Mouse (Mus musculus): Measurements from ENCODE around the gene Wdr25.

Wdr25 gene

GRCm38 (mm10) chr12:108938844-108939243, 45.4 kb downstream of the Wdr25 start:
- no peak for DNase-seq

- DNase-seq = no peak
Observed at GRCm38 (mm10) chr12:108939317-108939716, 45.9 kb downstream of the Wdr25 start.

- no peak for DNase-seq
Observed at GRCm38 (mm10) chr12:108940255-108940654, 46.8 kb downstream of the Wdr25 start.

DNA sequence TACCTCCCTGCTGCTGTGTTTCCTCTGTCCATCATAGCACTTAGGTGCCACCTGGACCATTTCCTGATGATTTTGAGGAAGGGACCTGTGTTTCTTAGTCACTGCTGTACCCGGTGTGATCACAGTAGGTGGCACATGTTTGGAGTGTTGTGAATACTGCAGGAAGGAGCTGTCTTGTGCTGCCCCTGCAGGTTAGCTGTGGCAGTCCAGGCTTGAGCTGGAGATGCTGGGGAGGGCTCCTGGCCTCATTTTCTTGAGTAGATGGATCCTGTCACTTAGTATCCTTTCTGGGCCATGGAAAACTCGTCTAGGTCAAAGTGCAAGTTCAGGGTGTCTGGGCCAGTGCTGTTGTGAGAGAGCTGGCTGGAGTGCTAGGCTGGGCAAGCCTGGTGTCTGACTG, 47.9 kb downstream of the Wdr25 start:
- no peak for DNase-seq

GRCm38 (mm10) chr12:108942203-108942923, 48.9 kb downstream of the Wdr25 start:
- no peak for DNase-seq

- DNase-seq = no peak
Observed at GRCm38 (mm10) chr12:108953011-108953550, 59.6 kb downstream of the Wdr25 start.

- DNase-seq = no peak
Observed at GRCm38 (mm10) chr12:108953838-108954237, 60.4 kb downstream of the Wdr25 start.

DNA sequence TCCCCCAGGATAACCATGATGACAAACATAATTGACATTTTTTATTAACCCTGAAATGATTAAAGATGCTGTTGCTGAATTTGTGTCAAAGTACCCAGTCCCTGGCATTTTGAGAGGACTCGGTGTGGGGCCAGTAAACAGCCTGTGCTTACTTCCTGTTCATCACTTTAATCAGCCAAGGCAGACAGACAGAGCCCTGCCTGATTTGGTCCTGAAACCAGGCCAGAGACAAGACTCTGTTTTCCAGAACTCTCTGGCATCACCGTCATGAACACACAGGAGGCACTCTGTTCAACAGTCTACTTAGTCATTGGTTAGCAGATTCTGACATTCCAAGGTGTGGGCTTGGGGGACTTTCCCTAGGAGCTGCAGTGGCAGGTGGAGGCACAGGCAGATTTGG, 61.0 kb downstream of the Wdr25 start:
- no peak for DNase-seq

GRCm38 (mm10) chr12:108958483-108958882, 65.1 kb downstream of the Wdr25 start:
- DNase-seq = no peak

DNA sequence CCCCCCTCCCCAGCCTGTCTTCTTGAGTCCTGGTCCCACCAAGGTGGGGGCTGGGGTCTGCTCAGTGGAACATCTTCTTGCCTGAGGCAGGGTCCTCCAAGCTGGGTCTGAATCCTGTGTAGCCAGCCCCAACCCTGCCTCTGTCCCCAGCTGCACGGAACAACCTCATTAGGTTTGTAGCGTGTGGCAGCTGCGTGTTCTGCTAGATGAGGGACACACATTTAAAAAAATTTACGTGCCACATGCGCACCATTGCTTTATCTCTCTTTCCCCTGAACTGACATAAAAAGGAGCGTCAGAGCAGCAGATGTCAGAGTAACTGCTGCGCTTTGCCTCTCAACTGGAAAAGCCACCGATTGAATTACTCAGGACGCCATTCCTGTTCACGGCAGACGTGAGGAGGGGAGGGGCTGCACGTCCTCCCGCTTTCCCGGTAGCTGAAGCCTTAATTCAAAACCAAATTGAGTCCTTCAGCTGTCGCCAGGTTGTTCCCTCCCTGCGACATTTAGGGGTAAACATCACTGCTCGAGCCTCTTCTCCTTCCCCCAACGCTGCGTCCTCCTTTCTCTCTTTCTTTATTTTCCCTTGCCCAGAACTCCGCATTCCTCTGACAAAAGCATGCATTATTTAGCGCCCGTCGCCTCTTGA, 65.7 kb downstream of the Wdr25 start:
- no peak for DNase-seq

DNA sequence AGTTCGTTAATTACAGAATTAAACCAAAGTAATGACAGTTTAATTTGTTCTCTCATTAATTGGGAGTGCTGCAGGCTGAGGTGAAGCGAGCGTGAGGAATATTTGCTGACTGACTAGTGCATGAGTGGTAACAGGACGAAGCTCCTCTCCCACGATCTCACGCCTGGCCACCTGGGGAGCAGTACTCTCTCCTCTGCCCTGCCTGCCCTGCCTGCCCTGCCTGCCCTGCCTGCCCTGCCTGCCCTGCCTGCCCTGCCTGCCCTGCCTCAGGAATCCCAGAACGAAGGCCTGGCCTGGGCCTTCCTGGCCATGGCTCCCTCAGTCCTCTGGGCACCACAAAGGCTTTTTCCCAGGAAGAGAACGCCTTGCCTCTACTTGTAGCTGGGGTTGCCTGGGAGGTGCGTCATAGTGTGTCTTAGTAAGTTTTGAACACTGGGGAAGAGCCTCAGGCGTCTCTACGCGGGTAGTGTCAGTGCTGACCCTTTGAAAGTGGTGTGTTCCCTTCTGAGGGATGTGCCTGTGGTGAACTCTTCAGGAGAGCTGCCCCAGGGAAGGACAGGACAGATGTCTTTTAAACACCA, 66.3 kb downstream of the Wdr25 start:
- no peak for DNase-seq

- peak; percentile 97 for DNase-seq
Observed at GRCm38 (mm10) chr12:108960225-108960624, 66.8 kb downstream of the Wdr25 start.

GRCm38 (mm10) chr12:108967631-108968030, 74.2 kb downstream of the Wdr25 start:
- no peak for DNase-seq

DNA sequence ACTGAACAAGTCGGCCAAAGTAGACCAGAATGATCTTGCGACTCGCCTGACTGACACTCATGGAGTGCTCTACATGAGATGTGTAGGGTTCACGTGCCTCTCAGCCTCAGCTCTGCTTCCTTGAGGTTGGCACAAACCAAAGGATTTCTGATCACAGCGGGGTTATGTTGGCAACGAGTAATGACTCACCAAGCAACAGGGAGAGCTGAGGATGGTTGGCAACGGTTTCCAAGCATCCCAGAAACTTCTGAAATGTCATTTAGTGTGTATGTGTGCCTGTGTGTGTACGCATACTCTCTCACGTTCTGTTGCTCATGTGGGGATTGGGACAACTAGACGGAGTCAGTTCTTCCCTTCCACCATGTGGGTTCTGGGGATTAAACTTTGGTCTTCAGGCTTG, 74.6 kb downstream of the Wdr25 start:
- no peak for DNase-seq

- no peak for DNase-seq
Observed at GRCm38 (mm10) chr12:108971446-108971845, 78.0 kb downstream of the Wdr25 start.

DNA sequence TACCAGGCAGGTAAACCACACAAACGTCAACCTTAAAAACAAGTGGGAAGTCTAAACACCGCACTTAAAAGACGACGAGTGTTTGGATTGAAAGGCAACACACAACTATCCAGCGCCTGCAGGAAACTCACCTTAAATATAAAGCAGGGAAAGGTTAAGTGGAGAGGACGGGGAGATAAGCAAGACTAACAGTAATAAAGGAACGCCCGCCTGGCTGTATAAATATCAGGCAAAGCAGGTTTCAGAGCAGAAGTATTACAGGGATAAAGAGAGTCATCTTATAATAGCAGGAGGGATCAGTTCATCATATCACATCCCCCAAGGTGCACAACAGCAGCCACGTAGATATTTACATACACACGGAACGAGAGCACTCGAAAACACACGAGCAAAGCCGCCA, 78.8 kb downstream of the Wdr25 start:
- DNase-seq = no peak

DNA sequence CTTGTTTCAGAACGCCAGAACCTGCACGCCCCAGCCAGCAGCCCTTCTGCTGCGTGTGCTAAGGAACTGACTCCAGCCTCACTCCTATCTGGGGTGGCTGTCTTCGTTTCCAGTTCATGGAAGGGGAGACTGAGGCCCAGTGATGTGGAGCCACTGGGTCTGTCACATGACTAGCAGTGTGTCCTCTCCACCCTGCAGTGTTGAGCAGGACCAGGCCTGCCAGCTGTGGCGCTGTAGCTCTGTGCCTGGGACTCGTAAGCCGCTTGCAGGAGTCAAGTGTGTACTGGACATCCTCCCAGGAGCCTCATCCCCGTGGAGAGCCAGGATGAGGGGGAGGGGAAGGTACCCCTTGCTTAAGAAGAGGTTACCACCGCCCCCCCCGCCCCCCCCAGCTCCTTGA, 86.5 kb downstream of the Wdr25 start:
- DNase-seq = no peak

DNA sequence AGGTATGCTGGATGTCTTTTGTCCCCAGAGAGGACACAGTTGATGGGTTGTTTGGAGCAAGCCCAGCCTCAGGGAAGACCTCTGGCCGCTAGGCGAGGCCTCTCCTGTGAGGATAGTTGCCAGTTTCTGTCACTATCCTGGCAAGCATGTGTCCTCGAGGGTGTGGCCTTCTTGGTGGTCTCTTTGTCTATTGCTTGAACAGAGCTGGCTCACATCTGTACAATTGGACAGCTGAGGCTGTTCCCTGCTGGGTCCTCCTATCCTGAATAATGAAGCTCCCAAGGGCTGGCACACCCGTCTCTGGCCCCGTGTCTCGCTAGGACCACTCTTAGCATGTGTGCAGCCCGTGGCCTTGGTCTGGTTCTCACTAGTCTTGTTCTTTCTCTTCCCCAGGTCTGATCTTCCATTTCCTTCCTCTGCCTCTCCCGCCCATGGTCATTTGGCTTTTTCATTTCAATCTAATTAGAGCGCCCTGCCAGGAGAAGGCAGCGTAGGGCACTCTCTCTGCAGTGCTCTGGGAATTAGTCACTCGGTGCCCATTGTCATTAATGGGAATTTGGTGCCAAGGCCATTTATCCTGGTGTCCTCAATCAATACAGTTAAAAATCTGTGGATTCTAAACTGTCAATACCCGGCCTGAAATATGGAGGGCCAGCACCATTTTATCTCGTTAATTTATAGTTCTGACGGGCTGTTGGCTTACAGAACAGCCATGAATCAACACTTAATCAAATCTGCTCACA, 88.7 kb downstream of the Wdr25 start:
- no peak for DNase-seq

DNA sequence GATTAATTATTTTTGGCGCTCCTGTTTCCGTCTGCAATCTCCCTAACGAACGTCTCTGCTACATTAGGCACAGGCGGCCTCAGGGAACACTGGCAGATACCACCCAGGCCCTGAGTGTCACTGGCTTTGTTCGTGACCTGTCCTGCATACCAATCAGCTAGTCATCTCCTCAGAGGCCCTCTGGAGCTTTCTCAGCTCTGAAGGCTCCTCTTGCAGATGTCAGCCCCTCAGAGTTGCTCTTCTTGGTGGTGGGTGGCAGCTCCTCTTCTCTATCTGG, 89.2 kb downstream of the Wdr25 start:
- no peak for DNase-seq

DNA sequence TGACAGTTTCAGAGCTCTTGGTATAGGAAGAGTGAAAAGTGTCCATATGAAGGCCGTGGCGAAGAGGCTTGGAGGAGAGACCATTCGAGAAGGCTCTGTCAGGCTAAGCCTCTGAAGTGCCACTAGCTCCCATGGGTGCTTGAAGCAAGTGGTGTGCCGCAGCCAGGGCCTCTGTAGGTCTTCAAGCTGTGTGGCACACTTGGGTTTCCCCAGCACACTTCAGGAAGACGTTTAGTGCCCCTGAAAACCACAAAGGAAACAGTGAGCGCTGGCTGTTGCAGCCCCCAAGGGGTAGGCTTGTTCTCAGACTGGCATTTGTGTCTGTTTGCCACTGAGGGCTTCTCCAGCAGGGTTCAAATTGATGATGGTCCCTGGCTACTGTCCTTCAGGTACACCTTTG, 90.1 kb downstream of the Wdr25 start:
- DNase-seq = no peak

DNA sequence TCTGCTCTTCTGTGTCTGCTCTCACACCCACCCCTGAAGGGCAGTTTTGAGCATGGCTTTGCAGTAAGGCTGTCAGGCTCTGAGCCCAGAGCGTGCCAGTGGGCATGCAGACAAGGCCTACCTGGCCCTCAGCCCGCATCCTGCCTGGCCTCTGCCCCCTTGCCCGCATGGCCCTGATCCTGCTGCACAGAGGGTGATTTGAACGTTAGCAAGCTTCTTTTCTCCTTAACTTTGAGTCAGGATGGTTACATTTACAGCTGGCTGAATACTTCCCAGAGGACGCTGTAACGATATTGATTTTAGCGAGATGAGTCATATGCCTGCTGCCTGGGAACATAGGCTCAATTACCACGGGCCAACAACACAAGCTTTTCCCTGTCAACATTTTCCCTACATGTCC, 91.0 kb downstream of the Wdr25 start:
- DNase-seq = no peak

- no peak for DNase-seq
Observed at GRCm38 (mm10) chr12:108985025-108985424, 91.6 kb downstream of the Wdr25 start.

DNA sequence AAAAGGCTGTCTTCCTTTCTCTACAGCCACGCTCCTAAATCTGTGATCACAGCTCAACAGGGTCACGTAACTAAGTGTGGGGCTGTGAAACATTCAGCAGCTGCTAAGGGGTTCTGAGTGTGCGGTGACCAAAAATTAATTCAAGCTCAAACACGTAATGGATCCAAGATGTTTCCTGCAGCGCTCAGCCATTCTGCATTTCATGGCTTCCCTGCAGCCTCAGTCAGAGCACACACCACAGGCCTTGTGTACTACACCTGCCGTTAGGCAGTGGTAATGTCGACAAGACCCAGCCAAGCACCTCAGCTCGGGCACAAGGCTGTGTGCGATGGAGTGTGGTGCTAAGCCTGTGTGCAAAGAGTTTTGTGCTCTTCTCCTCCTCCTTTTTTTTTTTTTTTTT, 94.0 kb downstream of the Wdr25 start:
- no peak for DNase-seq

DNA sequence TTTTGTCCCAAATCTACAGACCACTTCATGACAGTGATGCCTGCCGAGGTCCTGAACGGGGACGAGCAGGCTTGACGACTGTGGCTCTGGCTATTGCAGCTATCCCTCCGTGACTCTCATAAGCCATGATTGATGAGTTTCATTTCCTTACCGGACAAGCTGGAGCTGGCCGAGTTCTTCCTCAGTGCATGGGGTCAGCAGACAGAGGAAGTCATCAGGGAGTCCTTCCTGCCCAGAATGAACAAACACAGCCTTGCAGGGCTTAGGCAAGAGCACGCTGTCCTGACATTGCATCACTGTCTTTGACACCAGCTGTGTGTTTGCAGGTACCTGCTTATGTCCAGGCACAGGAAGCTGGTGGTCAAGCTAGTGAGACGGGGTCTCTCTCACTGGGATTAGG, 97.0 kb downstream of the Wdr25 start:
- DNase-seq = peak; percentile 91
